Mouse (Mus musculus): ENCODE data around the gene Myb.

Myb gene

DNA sequence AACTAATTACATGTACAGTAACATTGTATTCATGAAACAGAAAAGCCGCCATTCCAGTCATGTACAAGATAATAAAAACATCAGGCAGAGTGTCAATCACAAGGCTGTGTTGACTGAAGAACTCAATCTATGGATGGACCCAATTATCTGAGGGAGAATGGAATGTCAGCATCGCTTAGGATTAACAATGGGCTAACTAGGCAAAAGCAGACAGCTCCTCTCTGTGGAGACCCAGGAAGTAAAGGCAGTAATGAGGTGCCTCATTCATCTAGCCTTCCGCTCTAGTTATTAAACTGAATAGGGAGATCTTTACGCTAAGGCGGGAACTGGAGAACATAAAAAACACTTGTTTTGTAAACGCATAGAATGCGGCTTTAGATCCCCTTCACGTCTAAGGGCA, 78.3 kb downstream of the Myb start:
- DNase-seq (ENCODE audit: low read depth, low spot score), result no peak

DNA sequence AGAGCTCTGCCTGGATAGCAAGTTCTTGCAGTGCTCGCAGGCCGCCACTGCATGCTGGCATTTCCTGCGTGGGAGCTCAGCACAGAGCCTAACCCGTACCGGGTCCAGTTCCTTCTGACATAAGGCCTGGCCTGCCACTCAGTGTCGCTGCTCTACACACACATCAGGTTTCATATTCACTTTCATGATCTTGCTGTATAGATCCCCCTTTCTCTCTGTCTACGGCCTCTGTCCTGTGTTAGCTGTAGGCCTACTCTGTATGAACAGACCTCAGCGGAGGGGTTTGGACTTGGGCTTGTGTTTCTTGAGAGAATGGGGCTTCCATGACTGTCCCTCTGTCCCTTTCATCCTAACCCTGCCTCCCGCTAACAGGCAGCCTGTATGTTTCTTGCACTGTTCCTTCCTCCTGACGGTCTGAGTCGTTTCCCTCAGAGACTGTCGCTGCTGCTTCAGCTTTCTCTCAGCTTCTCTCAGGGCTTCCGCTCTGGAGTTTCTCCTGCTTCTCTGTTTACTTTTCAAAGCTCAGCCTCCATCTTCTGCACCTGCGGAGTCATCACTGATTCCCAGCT, 83.5 kb downstream of the Myb start:
- DNase-seq (ENCODE audit: low read depth, low spot score), result peak; percentile 88

DNA sequence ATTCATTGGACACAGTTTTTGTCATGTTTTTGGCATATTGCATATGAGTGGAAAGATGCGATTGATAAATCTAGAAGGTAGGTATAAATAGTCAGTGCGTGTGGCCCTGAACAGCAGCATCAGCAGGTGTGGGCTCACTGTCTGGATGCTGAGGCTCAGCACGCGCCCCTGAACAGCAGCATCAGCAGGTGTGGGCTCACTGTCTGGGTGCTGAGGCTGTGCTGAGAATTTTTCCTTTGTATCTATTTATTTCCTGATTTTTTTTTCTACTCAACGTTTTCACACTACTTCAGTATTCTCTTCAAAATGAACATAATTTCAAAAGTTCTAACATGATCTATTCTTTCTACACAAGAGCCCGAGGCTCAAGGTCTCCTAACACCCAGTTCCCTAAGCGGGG, 84.1 kb downstream of the Myb start:
- no peak for DNase-seq (ENCODE audit: low read depth, low spot score)

DNA sequence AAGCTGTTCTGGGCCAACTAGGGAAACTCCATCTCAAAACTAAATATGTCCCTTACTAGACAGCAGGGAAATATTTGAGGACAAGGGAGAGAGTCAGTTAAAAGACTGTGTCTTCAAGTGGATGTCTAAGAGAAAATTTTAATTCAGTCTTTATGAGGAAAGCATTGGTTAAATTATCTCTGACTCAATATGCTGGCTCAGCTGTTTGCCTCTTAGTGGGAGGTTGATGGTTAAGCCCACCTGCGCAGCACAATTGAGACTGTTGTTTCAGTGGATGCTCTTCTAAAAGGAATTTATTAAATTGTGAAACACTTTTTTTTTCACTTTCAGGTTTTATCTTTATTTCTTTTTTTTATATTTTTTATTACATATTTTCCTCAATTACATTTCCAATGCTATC, 84.6 kb downstream of the Myb start:
- no peak for DNase-seq (ENCODE audit: low read depth, low spot score)
